Mouse (Mus musculus) embryonic facial prominence, embryonic 14.5 days (tissue): ENCODE data around the gene Klf8. TPM values are rescaled to one million over a fixed set of nuclear protein-coding genes. Genes with fewer than 3 reads are reported as not detected.
A peak's percentile ranks its signal among the peaks of the same experiment; 100 is the strongest.
"Not testable (repeated sequence)": the region's sequence is repeated elsewhere in the genome, so short reads cannot be mapped to it uniquely, and the experiment has no call there.

Experiments used
- ATAC-seq: fragments of 200-750 bp; cut with Nextera tagmentation; 2 replicates; pipeline ENCODE4 v1.8.0; 2017; ENCODE audit warnings: low read depth, moderate number of reproducible peaks, moderate TSS enrichment
- DNase-seq: peaks from one replicate; pipeline ENCODE4 v3.0.0-alpha.2; 2015; ENCODE audit warnings: low spot score
- H3K27ac ChIP-seq: fragments of 300-500 bp; sonication (generic); replicated peaks from 2 replicates; pipeline ENCODE4 v1.5.1; 2014; ENCODE audit warnings: low read depth, mild to moderate bottlenecking, low read length, moderate library complexity
- H3K27me3 ChIP-seq: fragments of 300-500 bp; sonication (generic); replicated peaks from 2 replicates; pipeline ENCODE4 v1.6.1; 2014; ENCODE audit warnings: low read length; ENCODE audit not compliant: control insufficient read depth, insufficient read depth
- H3K36me3 ChIP-seq: fragments of 300-500 bp; sonication (generic); 2 replicates; pipeline ENCODE4 v1.6.1; 2014; ENCODE audit warnings: low read length, mixed read lengths; ENCODE audit not compliant: control insufficient read depth, insufficient read depth
- H3K4me1 ChIP-seq: fragments of 300-500 bp; sonication (generic); 2 replicates; pipeline ENCODE4 v1.6.1; 2014; ENCODE audit warnings: antibody characterized with exemption, low read length; ENCODE audit not compliant: control insufficient read depth, insufficient read depth
- H3K4me2 ChIP-seq: fragments of 300-500 bp; sonication (generic); 2 replicates; pipeline ENCODE4 v1.6.1; 2014; ENCODE audit warnings: low read depth, mild to moderate bottlenecking, low read length, moderate library complexity, mixed read lengths
- H3K4me3 ChIP-seq: fragments of 300-500 bp; sonication (generic); 2 replicates; pipeline ENCODE4 v1.5.1; 2014; ENCODE audit warnings: low read depth, mild to moderate bottlenecking, low read length
- H3K9ac ChIP-seq: fragments of 300-500 bp; sonication (generic); 2 replicates; pipeline ENCODE4 v1.6.1; 2014; ENCODE audit warnings: low read depth, mild to moderate bottlenecking, low read length, moderate library complexity, mixed read lengths
- H3K9me3 ChIP-seq: fragments of 300-500 bp; sonication (generic); 2 replicates; pipeline ENCODE4 v1.6.1; 2016; ENCODE audit warnings: low read length; ENCODE audit not compliant: control insufficient read depth
- WGBS: fragments of 180-500 bp; shearing (Covaris S2); extraction: QIAGEN DNeasy Blood & Tissue Kit; methylation state at CpG from one replicate; pipeline ENCODE4 v1.1.7; 2014; 5-methylcytosine and 5-hydroxymethylcytosine counted together
- polyA plus RNA-seq: library from polyadenylated mRNA; unstranded; fragments of >200 nt; fragmentation: Nextera tagmentation; extraction: Ambion mirVana; gene quantifications from 2 replicates; pipeline ENCODE4 v1.2.1, GENCODE M21; 2014

Klf8 gene
- polyA plus RNA-seq, 1 experiment from 2014 or later, result 1.6 TPM

DNA sequence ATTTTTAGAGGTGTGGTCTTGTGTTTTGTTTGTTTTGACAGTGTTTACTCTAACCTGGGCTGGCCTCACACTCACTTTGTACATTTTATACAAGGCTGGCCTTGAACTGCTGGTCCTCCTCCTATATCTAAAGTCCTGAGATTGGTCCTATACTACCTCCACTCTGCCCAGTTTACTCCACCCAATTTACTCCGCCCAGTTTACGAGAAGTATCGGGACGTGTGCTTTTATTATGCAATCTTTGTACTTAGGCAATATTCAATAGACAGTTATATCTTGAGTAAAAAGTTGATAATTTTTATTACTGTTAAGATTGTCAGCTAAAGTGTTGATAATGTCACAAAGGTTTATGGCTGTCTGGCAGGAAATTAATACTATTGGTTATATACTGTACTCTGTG, 74.1 kb downstream of the Klf8 start:
- no peaks in the 10 kb centered on the region for H3K36me3 ChIP-seq
- WGBS, result 89% methylated on average over 4 of the region's 4 CpGs
- no peak for ATAC-seq

DNA sequence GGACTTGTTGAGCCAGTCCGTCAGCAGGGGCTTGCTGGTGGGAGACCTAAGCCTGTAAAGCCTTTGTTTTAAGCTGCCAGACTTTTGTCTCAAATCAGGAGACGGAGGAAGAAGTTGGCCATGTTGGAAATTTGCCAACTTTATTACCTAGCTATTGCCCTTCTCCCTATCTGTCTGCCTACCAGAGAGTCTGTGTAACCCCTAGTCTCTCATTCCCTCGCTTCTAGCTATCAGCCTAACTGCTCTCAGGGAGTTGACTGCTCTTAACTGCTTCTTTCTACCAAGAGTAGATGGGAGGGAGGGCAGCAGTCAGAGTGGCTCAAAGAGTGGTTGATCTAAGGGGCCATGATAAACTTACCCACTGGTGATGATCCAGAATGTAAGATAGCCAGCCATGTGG, 85.8 kb downstream of the Klf8 start:
- no peak for DNase-seq
- no peak overlapping the region for H3K27ac ChIP-seq
- H3K9ac ChIP-seq, result no peak overlapping the region
- WGBS, result 68% methylated on average over 3 of the region's 3 CpGs
- no peak for ATAC-seq
- H3K4me3 ChIP-seq, result no peak overlapping the region
- H3K9me3 ChIP-seq, result no peaks in the 10 kb centered on the region
- H3K27me3 ChIP-seq, result no peaks in the 10 kb centered on the region
- no peaks in the 10 kb centered on the region for H3K4me1 ChIP-seq
- H3K36me3 ChIP-seq, result no peaks in the 10 kb centered on the region
- H3K4me2 ChIP-seq, result no peak overlapping the region

More for the DNA sequence above, 74.1 kb downstream of the Klf8 start:
- Histone ChIP-seq H3K4me2 (no peak overlapping the region), H3K27ac (no peak overlapping the region), H3K27me3 (no peaks in the 10 kb centered on the region; the same call in 1 of the 2 replicates), H3K4me3 (no peak overlapping the region), H3K9me3 (no peaks in the 10 kb centered on the region), H3K4me1 (no peaks in the 10 kb centered on the region), H3K9ac (no peak overlapping the region)
- no peak for DNase-seq

DNA sequence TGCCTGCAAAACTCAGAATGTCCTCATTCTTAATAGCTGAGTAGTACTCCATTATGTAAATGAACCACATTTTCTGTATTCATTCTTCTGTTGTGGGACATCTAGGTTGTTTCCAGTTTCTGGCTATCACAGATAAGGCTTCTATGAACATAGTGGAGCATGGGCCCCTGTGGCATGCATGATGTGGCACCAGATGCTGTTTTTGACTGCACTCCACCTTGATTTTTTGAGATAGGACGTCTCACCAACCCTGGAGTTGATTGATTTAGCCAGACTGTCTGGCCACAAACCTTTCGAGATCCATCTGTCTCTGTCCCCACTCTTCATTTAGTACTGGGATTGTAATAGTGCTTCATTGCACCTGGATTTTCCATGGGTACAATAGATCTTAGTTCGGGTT, 96.9 kb downstream of the Klf8 start:
- H3K9me3 ChIP-seq, ATAC-seq, H3K36me3 ChIP-seq, H3K4me1 ChIP-seq, H3K9ac ChIP-seq, H3K27me3 ChIP-seq, H3K4me2 ChIP-seq, H3K27ac ChIP-seq, DNase-seq, H3K4me3 ChIP-seq: not testable (repeated sequence)
- 85% methylated on average over 3 of the region's 3 CpGs for WGBS

DNA sequence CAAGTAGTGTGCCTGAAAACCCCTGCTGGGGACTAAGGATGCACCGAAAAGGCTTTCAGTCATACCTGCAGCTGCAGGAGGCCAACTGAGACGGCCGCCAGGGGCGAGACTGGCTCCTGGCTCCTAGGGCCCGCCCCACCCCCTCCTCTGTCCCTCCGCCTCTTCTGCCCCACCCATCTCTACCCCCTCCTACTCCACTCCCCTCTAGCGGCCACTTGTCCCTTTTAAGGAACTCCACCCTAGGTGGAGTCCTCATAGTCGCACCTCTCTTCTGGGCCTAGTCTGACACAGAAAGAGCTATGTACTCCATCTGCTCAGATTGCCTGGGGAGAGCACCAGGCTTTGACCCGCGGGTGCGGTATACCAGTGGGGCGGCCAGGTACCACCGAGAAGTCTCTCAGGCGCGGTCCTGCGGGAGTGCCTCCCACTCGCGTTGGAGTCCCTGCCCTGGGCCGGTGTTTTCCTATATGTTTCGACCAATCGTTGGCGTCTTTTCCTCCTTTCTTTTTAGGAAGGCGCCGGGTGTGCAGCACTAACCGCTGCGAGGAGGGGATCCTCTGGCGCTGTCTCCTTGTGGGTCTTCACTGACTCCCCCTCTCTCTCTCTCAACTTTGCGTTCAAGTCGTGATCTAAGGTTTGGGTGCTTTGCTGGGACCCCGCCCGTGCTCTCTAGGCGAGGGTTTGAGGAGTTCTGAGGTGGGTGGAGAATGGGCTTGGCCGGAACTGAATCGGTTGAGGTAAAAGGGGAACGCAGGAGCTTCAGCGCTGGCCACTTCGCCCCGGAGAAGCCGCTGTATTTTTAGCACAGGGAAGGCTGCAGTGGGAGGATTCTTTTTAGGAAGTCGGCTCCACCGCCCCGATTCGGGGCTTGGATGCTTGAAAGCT, 122.3 kb downstream of the Klf8 start:
- Histone ChIP-seq H3K4me2 (peak overlapping the region; percentile 63), H3K9me3 (no peaks in the 10 kb centered on the region), H3K4me1 (no peaks in the 10 kb centered on the region), H3K27me3 (peaks cover 8% of the 10 kb centered on the region), H3K9ac (peak overlapping the region; percentile 53), H3K4me3 (peak overlapping the region; percentile 40), H3K36me3 (no peaks in the 10 kb centered on the region), H3K27ac (peak overlapping the region; percentile 29; the same call in 1 of the 2 replicates)
- ATAC-seq (peak; percentile 77), DNase-seq (peak; percentile 31)
- WGBS, result 19% methylated on average over 40 of the region's 43 CpGs

DNA sequence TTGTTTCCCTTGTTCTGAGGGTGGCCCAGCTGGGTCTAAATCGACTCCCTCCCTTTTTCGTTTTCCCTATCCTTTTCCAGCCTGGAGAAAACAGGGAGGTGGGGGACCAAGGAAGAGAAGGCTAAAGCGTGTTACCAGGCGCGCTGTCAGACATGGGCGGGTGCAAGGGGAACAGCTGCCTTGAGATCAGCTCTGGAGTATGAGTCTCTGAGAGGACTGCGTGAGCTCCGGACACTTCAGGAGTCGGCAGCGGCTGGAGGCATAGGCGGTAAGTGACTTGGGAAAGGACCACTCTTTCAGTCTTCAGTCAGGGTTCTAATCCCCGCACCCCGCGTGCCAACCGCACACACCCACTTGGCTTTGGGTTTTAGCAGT, 122.9 kb downstream of the Klf8 start:
- Histone ChIP-seq H3K9ac (peak overlapping the region; percentile 53), H3K27ac (peak overlapping the region; percentile 29; the same call in 1 of the 2 replicates), H3K4me3 (peak overlapping the region; percentile 40), H3K27me3 (peaks cover 8% of the 10 kb centered on the region), H3K4me1 (no peaks in the 10 kb centered on the region), H3K4me2 (peak overlapping the region; percentile 63), H3K36me3 (no peaks in the 10 kb centered on the region), H3K9me3 (no peaks in the 10 kb centered on the region)
- DNase-seq, result peak; percentile 38
- ATAC-seq, result peak; percentile 86
- WGBS, result 24% methylated on average over 15 of the region's 15 CpGs

DNA sequence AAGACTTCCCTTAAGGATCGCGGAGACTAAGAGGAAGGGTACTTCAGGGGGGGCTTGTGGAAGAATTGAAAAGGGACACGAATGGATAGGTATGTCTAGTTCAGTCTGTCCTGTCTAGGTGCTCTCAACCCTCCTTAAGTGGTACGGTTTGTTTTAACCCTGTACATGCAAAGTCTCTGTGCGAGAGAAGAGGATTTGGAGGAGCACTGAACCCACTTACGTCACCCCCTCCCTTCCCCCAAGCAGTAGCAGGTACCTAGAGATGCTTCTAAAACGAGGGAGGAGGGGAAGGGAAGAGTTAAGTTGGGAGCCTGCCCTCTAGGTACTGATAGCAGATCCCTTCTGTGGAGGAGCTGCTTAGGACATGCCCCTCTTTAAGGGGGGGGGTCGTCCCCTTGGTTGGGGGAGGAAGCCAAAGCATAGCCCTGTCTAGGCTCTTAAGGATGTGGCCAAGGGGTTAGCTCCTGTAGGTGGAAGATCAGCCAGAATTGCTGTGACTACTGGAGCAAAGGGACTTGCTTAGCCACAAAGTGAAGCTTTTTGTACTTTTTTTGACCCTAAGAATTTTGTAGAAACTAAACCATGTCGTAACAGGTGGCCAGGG, 123.5 kb downstream of the Klf8 start:
- ATAC-seq (0 out of 2 replicates have a peak, but pooled peaks have one; percentile 33), DNase-seq (no peak)
- Histone ChIP-seq H3K27ac (no peak overlapping the region), H3K4me3 (peak overlapping the region; percentile 40), H3K36me3 (no peaks in the 10 kb centered on the region), H3K4me2 (peak overlapping the region; percentile 63), H3K27me3 (peaks cover 8% of the 10 kb centered on the region), H3K4me1 (no peaks in the 10 kb centered on the region), H3K9me3 (no peaks in the 10 kb centered on the region), H3K9ac (peak overlapping the region; percentile 53)
- WGBS, result 27% methylated on average over 9 of the region's 9 CpGs

DNA sequence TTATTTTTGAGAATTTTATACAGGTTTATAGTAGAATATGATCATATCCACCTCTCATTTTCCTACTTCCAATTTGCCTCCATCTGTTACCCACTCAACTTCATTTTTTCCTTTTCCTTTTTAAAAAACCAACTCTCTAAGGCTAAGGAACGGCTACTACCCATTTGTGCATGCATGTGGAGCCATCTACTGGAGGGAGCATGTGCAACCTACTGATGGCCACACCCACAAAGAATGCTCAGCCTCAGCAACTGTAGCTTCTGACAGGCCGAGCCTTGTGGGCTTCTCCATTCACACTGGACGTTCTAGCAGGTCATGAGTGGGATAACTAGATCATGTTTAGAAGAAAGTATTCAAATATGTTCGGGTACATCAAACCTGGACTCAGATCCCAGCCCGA, 129.5 kb downstream of the Klf8 start:
- H3K4me2 ChIP-seq, result no peak overlapping the region
- WGBS, result 38% methylated on average over 5 of the region's 5 CpGs
- H3K4me3 ChIP-seq, result no peak overlapping the region
- no peak overlapping the region for H3K9ac ChIP-seq
- ATAC-seq (no peak), DNase-seq (peak; percentile 63)
- H3K9me3 ChIP-seq, result no peaks in the 10 kb centered on the region
- no peaks in the 10 kb centered on the region for H3K4me1 ChIP-seq
- H3K36me3 ChIP-seq, result no peaks in the 10 kb centered on the region
- no peak overlapping the region for H3K27ac ChIP-seq
- no peaks in the 10 kb centered on the region; the same call in 1 of the 2 replicates for H3K27me3 ChIP-seq

DNA sequence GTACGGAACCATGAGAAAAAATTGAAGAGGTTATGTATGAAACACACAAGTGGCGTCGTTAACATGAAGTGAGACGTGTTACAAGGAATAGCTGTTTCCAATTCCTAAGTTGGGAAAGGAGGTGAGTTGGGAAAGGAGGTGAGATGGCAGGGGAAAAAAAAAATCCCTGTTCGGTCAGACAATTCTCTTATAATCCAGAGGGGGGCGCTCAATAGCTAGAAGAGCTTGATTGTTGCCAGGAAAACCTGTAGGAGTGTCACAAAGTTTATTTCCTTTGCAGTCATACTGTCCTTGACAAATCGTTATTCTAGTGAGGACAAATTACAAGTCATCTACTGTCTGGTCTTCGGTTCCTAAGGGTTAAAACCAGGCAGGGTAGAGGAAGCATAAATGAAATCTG, 132.5 kb downstream of the Klf8 start:
- H3K27me3 ChIP-seq, result no peaks in the 10 kb centered on the region
- ATAC-seq, result no peak
- no peak overlapping the region for H3K27ac ChIP-seq
- H3K4me1 ChIP-seq, result no peaks in the 10 kb centered on the region
- WGBS, result 35% methylated on average over 8 of the region's 8 CpGs
- no peak overlapping the region for H3K9ac ChIP-seq
- H3K36me3 ChIP-seq, result no peaks in the 10 kb centered on the region
- H3K4me3 ChIP-seq, result no peak overlapping the region
- no peaks in the 10 kb centered on the region for H3K9me3 ChIP-seq
- DNase-seq, result no peak
- no peak overlapping the region for H3K4me2 ChIP-seq
